Mouse (Mus musculus) heart, postnatal 0 days (tissue): ENCODE results near the gene E130114P18Rik. TPM values are rescaled to one million over a fixed set of nuclear protein-coding genes. Genes with fewer than 3 reads are reported as not detected.
A peak's percentile ranks its signal among the peaks of the same experiment; 100 is the strongest.

Source experiments
- ATAC-seq: fragments of 200-750 bp; cut with Nextera tagmentation; 2 replicates; pipeline ENCODE4 v1.8.0; 2017; ENCODE audit warnings: low read depth, moderate number of reproducible peaks, moderate library complexity; ENCODE audit not compliant: insufficient read depth
- DNase-seq: peaks from one replicate; pipeline ENCODE4 v3.0.0-alpha.2; 2016; ENCODE audit warnings: low spot score
- H3K27ac ChIP-seq: fragments of 300-500 bp; sonication (generic); 2 replicates; pipeline ENCODE4 v1.5.1; 2014; ENCODE audit warnings: low read depth, mild to moderate bottlenecking
- H3K27me3 ChIP-seq: fragments of 300-500 bp; sonication (generic); 2 replicates; pipeline ENCODE4 v1.6.1; 2014; ENCODE audit warnings: low read length, mixed read lengths; ENCODE audit not compliant: control insufficient read depth, insufficient read depth
- H3K36me3 ChIP-seq: fragments of 300-500 bp; sonication (generic); replicated peaks from 2 replicates; pipeline ENCODE4 v1.6.1; 2014; ENCODE audit warnings: low read length, mixed read lengths; ENCODE audit not compliant: control insufficient read depth, insufficient read depth
- H3K4me1 ChIP-seq: fragments of 300-500 bp; sonication (generic); 2 replicates; pipeline ENCODE4 v1.6.1; 2014; ENCODE audit warnings: antibody characterized with exemption; ENCODE audit not compliant: control insufficient read depth, insufficient read depth
- H3K4me2 ChIP-seq: fragments of 300-500 bp; sonication (generic); 2 replicates; pipeline ENCODE4 v1.6.1; 2014; ENCODE audit warnings: low read depth, mild to moderate bottlenecking, low read length, moderate library complexity
- H3K4me3 ChIP-seq: fragments of 300-500 bp; sonication (generic); 2 replicates; pipeline ENCODE4 v1.5.1; 2014; ENCODE audit warnings: low read depth, low read length
- H3K9ac ChIP-seq: fragments of 300-500 bp; sonication (generic); replicated peaks from 2 replicates; pipeline ENCODE4 v1.6.1; 2014; ENCODE audit warnings: low read depth, low read length, mixed read lengths
- H3K9me3 ChIP-seq: fragments of 300-500 bp; sonication (generic); replicated peaks from 2 replicates; pipeline ENCODE4 v1.6.1; 2016; ENCODE audit warnings: low read length; ENCODE audit not compliant: control insufficient read depth
- CTCF ChIP-seq: IDR thresholded peaks from 2 replicates; pipeline ENCODE4 v1.5.1; 2016; ENCODE audit warnings: antibody characterized with exemption, control low read depth, low read depth
- EP300 ChIP-seq: IDR thresholded peaks from 2 replicates; pipeline ENCODE4 v1.6.1; 2016; ENCODE audit warnings: antibody characterized with exemption, low read depth
- WGBS: fragments of 180-500 bp; shearing (Covaris S2); extraction: QIAGEN DNeasy Blood & Tissue Kit; methylation state at CpG from one replicate; pipeline ENCODE4 v1.1.7; 2014; 5-methylcytosine and 5-hydroxymethylcytosine counted together
- polyA plus RNA-seq: library from polyadenylated mRNA; unstranded; fragments of >200 nt; fragmentation: Nextera tagmentation; extraction: Ambion mirVana; gene quantifications from 2 replicates; pipeline ENCODE4 v1.2.1, GENCODE M21; 2015
- total RNA-seq: library from RNA; depleted of rRNA; stranded (reverse); fragments of >200 nt; gene quantifications from 2 replicates; pipeline ENCODE4 v1.2.3, GENCODE M21; 2014; ENCODE audit warnings: low replicate concordance

The E130114P18Rik gene
- total and polyA plus RNA-seq, 2 experiments from 2014 or later, result 0.45 TPM; not detected in 1

DNA sequence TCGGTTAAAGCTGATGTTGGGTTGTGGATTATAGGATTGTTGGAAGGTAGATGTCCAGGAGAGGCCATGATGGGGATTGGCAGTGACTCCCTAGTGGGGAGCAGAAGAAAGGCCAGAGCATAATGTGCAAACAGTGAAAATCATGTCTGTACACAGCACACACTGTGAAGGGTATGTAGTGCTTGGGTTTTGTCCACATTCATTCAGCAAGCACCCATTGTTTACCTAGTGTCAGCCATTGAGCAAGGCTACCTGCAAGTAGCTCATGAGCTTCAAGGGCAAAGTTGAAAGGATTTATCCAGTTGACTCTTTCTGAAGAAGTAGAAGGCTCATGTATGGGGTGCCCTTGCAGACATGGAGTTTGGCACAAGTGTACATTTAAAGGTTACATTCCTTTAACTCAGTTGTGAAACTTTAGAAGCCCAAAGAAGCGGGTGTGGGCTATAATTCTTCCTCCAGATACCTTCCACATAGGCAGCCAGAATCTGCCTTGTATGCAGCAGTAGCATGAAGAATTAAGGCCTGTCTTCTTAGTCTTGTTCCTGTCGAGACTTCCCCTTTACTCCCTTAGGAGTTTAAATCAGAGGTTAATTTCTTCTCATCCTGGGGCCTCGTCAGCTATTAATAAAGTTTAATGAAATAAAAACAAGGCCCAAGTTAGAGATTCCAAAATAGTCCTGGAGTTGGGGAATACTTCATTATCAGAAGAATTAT lies 31.9 kb upstream of the E130114P18Rik start:
- H3K9me3 ChIP-seq, result no peaks in the 10 kb centered on the region
- H3K27me3 ChIP-seq, result no peaks in the 10 kb centered on the region
- H3K4me2 ChIP-seq, result no peak overlapping the region
- ATAC-seq (no peak), DNase-seq (no peak)
- no peak overlapping the region for H3K4me3 ChIP-seq
- peaks cover 46% of the 10 kb centered on the region for H3K4me1 ChIP-seq
- no peak overlapping the region for H3K9ac ChIP-seq
- 62% methylated on average over 4 of the region's 4 CpGs for WGBS
- TF ChIP-seq CTCF, result no peak
- TF ChIP-seq EP300, result no peak
- no peaks in the 10 kb centered on the region for H3K36me3 ChIP-seq
- H3K27ac ChIP-seq, result peak overlapping the region; percentile 39; the same call in 1 of the 2 replicates

GRCm38 (mm10) chr4:97808885-97809284 lies 31.0 kb upstream of the E130114P18Rik start:
- Histone ChIP-seq H3K4me2 (no peak overlapping the region), H3K4me3 (no peak overlapping the region), H3K9me3 (no peaks in the 10 kb centered on the region), H3K9ac (no peak overlapping the region), H3K27me3 (no peaks in the 10 kb centered on the region), H3K27ac (no peak overlapping the region), H3K36me3 (no peaks in the 10 kb centered on the region), H3K4me1 (peaks cover 41% of the 10 kb centered on the region)
- ATAC-seq, result no peak
- TF ChIP-seq EP300 (no peak), CTCF (no peak)
- 74% methylated on average over 3 of the region's 3 CpGs for WGBS
- DNase-seq, result no peak

- TF ChIP-seq EP300, result no peak
- Histone ChIP-seq H3K36me3 (peaks cover 4% of the 10 kb centered on the region; the same call in 1 of the 2 replicates), H3K4me1 (peaks cover 30% of the 10 kb centered on the region), H3K4me2 (no peak overlapping the region), H3K9ac (no peak overlapping the region), H3K4me3 (no peak overlapping the region), H3K27me3 (no peaks in the 10 kb centered on the region), H3K27ac (no peak overlapping the region), H3K9me3 (no peaks in the 10 kb centered on the region)
- ATAC-seq (no peak), DNase-seq (no peak)
- 91% methylated on average over 2 of the region's 2 CpGs for WGBS
Measured at GRCm38 (mm10) chr4:97806924-97807323, 29.0 kb upstream of the E130114P18Rik start.

DNA sequence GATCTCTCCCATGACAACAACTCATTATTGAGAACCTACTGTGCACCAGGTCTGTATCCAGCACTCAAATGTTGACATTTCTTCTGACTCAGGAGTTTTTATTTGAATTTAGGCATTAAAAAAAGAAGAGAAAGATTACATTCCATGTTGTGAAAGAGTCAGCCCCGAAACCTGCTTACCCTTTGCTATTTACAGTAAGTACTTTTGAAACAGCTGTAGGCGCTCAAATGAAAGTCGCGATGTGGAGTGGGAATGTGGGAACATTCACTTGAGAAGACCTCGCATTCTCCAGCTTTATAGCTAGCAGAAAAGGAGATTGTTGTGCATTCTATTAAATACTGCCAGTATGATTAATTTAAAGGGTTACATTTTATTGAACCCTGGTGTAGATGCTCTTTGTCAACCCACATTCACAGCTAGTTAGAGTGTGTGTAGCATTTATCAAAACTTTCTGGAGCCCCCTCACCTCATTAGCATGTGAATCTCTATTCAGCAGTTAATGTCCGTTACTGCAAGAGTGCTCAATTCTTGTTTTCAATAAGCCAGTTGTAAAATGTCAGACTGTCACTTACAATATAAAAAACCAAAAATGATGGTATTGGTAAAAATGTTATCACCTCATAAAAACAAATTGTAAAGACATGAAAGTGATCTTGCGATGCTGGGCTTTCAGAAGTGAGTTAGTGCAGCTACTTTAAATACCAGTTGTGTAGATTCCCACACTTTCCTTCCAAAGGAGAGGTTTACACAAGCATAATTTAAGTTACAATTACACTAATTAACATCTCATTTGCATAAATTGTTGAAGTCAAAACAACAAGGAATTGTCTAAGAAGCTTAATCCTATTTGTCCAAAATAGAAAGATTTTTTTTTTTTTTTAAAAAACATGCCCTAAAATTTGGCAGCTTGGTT lies 28.3 kb upstream of the E130114P18Rik start:
- peak overlapping the region; percentile 18; the same call in 1 of the 2 replicates for H3K4me2 ChIP-seq
- H3K4me3 ChIP-seq, result no peak overlapping the region
- H3K27me3 ChIP-seq, result no peaks in the 10 kb centered on the region
- ATAC-seq, result no peak
- no peaks in the 10 kb centered on the region for H3K9me3 ChIP-seq
- peaks cover 7% of the 10 kb centered on the region; the same call in 1 of the 2 replicates for H3K36me3 ChIP-seq
- H3K4me1 ChIP-seq, result peaks cover 30% of the 10 kb centered on the region
- DNase-seq, result no peak
- 61% methylated on average over 7 of the region's 7 CpGs for WGBS
- no peak overlapping the region for H3K9ac ChIP-seq
- no peak for TF ChIP-seq EP300
- TF ChIP-seq CTCF, result no peak
- peak overlapping the region; percentile 43 for H3K27ac ChIP-seq

DNA sequence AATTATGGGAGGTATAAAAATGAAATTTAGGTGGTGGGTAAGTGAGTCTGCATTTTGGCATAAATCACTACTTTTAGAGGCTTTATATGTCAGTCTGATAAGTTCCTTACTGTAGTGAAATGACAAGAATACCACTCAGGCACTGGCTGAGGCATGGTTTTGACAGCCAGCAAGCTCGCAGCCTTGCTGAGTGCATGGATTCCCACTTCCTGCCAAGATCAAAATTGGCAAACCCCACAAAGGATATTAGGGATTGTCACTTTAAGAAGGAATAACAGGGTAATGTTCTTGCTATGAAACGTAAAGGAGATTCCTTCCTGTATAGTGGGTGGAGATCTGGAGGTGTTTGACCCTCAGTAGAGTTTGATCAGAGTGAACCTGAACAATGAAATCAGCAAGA lies 27.4 kb upstream of the E130114P18Rik start:
- no peak for ATAC-seq
- Histone ChIP-seq H3K36me3 (peaks cover 7% of the 10 kb centered on the region; the same call in 1 of the 2 replicates), H3K4me3 (0 out of 2 replicates have a peak overlapping the region, but pooled peaks have one; percentile 7), H3K27ac (peak overlapping the region; percentile 43), H3K4me1 (peaks cover 25% of the 10 kb centered on the region), H3K4me2 (peak overlapping the region; percentile 18; the same call in 1 of the 2 replicates), H3K27me3 (no peaks in the 10 kb centered on the region), H3K9ac (no peak overlapping the region), H3K9me3 (no peaks in the 10 kb centered on the region)
- DNase-seq, result no peak
- no peak for TF ChIP-seq EP300
- no peak for TF ChIP-seq CTCF
- WGBS, result 6% methylated on average over 2 of the region's 2 CpGs
